Mouse (Mus musculus): Measurements from ENCODE around the gene Rai14. TPM values are rescaled to one million over a fixed set of nuclear protein-coding genes. Genes with fewer than 3 reads are reported as not detected.

Rai14 gene
- polyA plus RNA-seq (2015; fragmentation: Nextera tagmentation; extraction: Ambion mirVana): 8.6 and 10.2 TPM in 2 replicates

DNA sequence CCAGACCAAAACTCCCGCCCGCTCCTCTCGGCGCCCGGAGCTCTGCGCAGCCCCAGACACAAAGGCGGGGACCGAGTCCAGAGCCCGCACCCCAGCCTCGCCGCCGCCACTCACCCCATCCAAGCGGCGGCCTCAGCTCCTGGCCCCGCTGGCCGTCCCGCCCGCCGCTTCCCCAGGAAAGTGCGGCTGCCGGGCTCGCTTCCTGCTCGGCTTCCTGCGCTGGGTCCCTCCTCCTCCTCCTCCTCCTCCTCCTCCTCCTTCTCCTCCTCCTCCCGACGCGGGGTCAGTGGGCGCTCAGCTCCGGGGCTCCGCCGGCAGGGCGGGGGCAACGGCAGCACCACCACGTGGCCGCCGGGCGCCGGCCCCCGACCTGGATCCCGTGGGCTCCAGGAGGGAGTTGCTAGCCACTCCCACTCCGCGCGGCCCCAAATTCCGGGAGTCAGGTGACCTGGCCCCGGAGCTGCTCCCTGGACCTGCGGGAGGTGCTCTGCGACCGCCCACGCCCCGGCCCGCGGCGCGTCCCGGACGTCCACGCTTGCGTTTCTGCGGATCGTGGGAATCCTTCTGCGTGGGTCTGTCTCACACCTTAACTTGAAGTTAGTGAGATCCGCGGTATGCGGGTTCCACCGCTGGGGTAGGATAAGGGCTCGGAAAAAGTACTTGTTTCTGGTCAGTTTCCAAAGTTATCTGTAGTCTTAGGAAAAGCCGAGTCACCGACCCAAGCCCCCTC, at the start of gene Rai14:
Rai14 (minus strand) TSS at position 216 of the 730 bp plus-strand sequence.
- peak within 1 kb of the TSS; percentile 79 for H3K9ac ChIP-seq (ENCODE audit: low read depth, low read length)
- peak within 1 kb of the TSS; percentile 58; the same call in 1 of the 2 replicates for H3K27ac ChIP-seq (ENCODE audit: low read length)
- no peaks in the 10 kb centered on the region for H3K36me3 ChIP-seq (ENCODE audit: control insufficient read depth, insufficient read depth, low read length)
- WGBS: under 1% methylated on average over 51 of the region's 68 CpGs
- H3K4me2 ChIP-seq (ENCODE audit: low read length): peak within 1 kb of the TSS; percentile 98
- peaks cover 2% of the 10 kb centered on the region; the same call in 1 of the 2 replicates for H3K27me3 ChIP-seq (ENCODE audit: control insufficient read depth, insufficient read depth, low read depth, low read length)
- peaks cover 12% of the 10 kb centered on the region for H3K4me1 ChIP-seq (ENCODE audit: control insufficient read depth, insufficient read depth, low read length)
- peak within 1 kb of the TSS; percentile 86 for H3K4me3 ChIP-seq (ENCODE audit: low read depth, low read length)
- ATAC-seq: peak; percentile 79
- no peaks in the 10 kb centered on the region for H3K9me3 ChIP-seq (replicated peaks; ENCODE audit: control insufficient read depth, low read length, poor library complexity, severe bottlenecking)

DNA sequence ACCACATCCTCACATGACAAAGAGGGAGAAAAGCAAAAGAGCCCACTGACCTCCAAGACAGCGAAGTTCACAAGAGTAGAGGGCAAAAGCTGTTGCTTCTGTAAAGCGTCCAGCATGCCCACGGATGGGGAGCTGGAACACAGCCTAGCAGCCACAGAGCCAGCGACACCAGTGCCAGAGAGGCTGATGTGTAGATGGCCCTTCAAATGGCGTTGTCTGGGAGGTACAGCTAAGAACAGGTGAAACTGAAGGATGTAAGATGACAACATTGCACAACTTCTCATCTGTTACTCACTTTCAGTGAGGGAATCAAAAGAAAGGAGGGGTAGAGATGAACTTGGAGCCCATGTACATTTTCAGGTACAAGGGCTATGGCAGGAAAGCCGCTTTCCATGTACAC, 47.0 kb upstream of the Rai14 start:
- Histone ChIP-seq H3K4me1 (ENCODE audit: control insufficient read depth, insufficient read depth, low read length) (no peaks in the 10 kb centered on the region), H3K27ac (ENCODE audit: low read length) (no peak overlapping the region), H3K27me3 (ENCODE audit: control insufficient read depth, insufficient read depth, low read depth, low read length) (no peaks in the 10 kb centered on the region), H3K36me3 (ENCODE audit: control insufficient read depth, insufficient read depth, low read length) (no peaks in the 10 kb centered on the region), H3K4me3 (ENCODE audit: low read depth, low read length) (no peak overlapping the region), H3K4me2 (ENCODE audit: low read length) (no peak overlapping the region), H3K9me3 (replicated peaks; ENCODE audit: control insufficient read depth, low read length, poor library complexity, severe bottlenecking) (no peaks in the 10 kb centered on the region), H3K9ac (ENCODE audit: low read depth, low read length) (no peak overlapping the region)
- ATAC-seq: no peak
- 93% methylated on average over 6 of the region's 6 CpGs for WGBS

DNA sequence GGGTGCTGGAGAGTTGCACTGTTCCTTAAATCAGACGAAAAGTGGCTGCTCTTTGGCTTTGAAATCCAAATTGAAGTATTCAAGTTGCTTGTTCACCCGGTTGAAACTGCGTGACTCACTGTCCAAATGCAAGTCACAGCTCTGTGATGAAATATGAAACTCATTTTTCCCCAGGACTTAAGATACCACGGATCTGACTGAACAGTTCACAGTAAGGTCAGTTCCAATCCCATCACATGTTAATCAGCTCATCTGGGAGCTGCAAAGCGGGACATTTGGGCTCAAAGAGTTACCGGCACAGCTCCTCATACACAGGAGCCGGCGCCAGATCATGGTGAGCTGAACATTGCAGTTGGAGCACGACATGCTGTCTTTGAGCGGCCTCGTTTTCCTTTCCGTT, 45.6 kb upstream of the Rai14 start:
- H3K9ac ChIP-seq (ENCODE audit: low read depth, low read length): no peak overlapping the region
- 85% methylated on average over 12 of the region's 12 CpGs for WGBS
- H3K4me2 ChIP-seq (ENCODE audit: low read length): no peak overlapping the region
- H3K36me3 ChIP-seq (ENCODE audit: control insufficient read depth, insufficient read depth, low read length): no peaks in the 10 kb centered on the region
- H3K4me1 ChIP-seq (ENCODE audit: control insufficient read depth, insufficient read depth, low read length): no peaks in the 10 kb centered on the region
- no peaks in the 10 kb centered on the region for H3K27me3 ChIP-seq (ENCODE audit: control insufficient read depth, insufficient read depth, low read depth, low read length)
- no peak overlapping the region for H3K4me3 ChIP-seq (ENCODE audit: low read depth, low read length)
- H3K27ac ChIP-seq (ENCODE audit: low read length): no peak overlapping the region
- ATAC-seq: no peak
- no peaks in the 10 kb centered on the region for H3K9me3 ChIP-seq (replicated peaks; ENCODE audit: control insufficient read depth, low read length, poor library complexity, severe bottlenecking)

DNA sequence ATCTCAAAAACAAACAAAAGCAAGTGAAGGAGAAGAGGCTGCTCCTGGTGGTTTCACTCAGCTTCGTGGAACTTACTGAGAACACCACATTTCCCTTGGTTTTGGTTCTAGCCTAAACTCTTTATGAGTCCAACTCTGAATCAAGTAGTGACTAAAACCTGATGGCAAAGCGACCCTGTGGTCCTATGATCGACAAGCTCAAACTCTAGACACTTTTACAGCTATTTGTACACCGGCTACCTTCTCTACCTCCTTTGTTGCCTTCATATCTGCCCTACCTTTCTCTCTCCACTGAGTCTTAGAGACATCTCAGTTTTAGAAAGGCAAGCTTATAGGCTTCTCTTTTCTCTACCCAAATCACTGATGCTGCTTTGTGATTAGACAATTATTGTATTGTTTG, 45.0 kb upstream of the Rai14 start:
- Histone ChIP-seq H3K36me3 (ENCODE audit: control insufficient read depth, insufficient read depth, low read length) (no peaks in the 10 kb centered on the region), H3K4me1 (ENCODE audit: control insufficient read depth, insufficient read depth, low read length) (no peaks in the 10 kb centered on the region), H3K27me3 (ENCODE audit: control insufficient read depth, insufficient read depth, low read depth, low read length) (no peaks in the 10 kb centered on the region), H3K9me3 (replicated peaks; ENCODE audit: control insufficient read depth, low read length, poor library complexity, severe bottlenecking) (no peaks in the 10 kb centered on the region), H3K4me2 (ENCODE audit: low read length) (no peak overlapping the region), H3K4me3 (ENCODE audit: low read depth, low read length) (no peak overlapping the region), H3K27ac (ENCODE audit: low read length) (no peak overlapping the region), H3K9ac (ENCODE audit: low read depth, low read length) (no peak overlapping the region)
- no peak for ATAC-seq
- WGBS: 90% methylated on average over 4 of the region's 4 CpGs

DNA sequence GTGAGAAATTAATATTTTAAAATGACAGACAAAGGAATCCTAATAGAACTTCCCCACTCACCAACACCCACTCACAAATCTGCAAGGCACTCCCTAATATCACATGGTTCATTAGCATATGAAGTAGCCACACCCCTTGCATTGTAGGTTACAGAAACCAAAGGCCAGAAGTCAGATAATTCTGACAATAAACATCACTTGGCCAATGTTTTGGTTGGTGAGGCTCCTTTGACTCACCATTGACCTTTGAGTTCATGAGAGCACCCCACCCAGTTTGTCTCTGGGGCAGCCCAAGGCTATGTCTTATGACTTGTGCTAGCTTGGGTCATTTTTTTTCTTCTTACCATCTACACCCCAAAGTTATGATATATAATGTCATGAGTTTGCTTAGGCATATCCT, 44.4 kb upstream of the Rai14 start:
- Histone ChIP-seq H3K36me3 (ENCODE audit: control insufficient read depth, insufficient read depth, low read length) (no peaks in the 10 kb centered on the region), H3K9me3 (replicated peaks; ENCODE audit: control insufficient read depth, low read length, poor library complexity, severe bottlenecking) (no peaks in the 10 kb centered on the region), H3K4me1 (ENCODE audit: control insufficient read depth, insufficient read depth, low read length) (no peaks in the 10 kb centered on the region), H3K27ac (ENCODE audit: low read length) (no peak overlapping the region), H3K9ac (ENCODE audit: low read depth, low read length) (no peak overlapping the region), H3K4me2 (ENCODE audit: low read length) (no peak overlapping the region), H3K27me3 (ENCODE audit: control insufficient read depth, insufficient read depth, low read depth, low read length) (no peaks in the 10 kb centered on the region), H3K4me3 (ENCODE audit: low read depth, low read length) (no peak overlapping the region)
- no peak for ATAC-seq

DNA sequence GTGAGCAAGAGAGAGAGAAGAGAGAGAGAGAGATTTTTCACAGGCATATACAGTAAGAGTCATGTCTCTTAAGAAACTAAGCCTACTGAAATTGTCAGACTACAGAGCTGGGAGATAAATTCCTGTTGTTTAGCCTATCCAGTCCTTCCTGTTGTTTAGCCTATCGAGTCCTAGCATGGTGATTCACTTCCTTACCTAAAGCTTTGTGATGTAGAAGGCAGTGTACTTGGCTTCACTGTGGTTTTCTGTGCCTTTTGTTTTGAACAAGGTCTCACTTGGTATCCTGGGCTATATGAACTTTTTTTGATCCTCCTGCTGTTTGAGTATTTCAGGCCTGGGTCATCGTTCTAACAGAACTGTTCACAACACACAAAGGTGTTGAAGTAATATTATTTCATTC, 36.7 kb upstream of the Rai14 start:
- 86% methylated on average over 2 of the region's 2 CpGs for WGBS
- Histone ChIP-seq H3K9me3 (replicated peaks; ENCODE audit: control insufficient read depth, low read length, poor library complexity, severe bottlenecking) (no peaks in the 10 kb centered on the region), H3K27me3 (ENCODE audit: control insufficient read depth, insufficient read depth, low read depth, low read length) (no peaks in the 10 kb centered on the region)

DNA sequence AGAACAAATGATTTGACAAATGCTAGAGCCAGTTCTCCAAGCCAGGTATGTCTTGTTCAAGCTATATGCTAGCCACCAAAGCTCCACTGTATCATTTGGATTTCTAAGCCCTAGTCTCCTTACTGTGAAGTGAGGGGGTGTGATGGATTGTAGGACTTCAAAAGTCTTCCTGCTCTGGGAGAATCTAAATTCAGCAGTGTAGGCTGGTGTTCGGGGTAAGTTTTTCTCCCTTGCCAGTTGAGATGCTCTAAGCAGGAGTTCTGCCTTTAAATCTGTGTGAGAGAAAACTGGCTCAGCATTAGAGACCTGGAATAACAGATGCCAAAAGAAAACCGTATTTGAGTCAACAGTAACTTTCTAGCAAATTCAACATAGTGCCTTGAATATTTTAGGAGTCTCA, 35.9 kb upstream of the Rai14 start:
- Histone ChIP-seq H3K4me1 (ENCODE audit: control insufficient read depth, insufficient read depth, low read length) (peaks cover 15% of the 10 kb centered on the region), H3K4me2 (ENCODE audit: low read length) (no peak overlapping the region), H3K27me3 (ENCODE audit: control insufficient read depth, insufficient read depth, low read depth, low read length) (no peaks in the 10 kb centered on the region), H3K9me3 (replicated peaks; ENCODE audit: control insufficient read depth, low read length, poor library complexity, severe bottlenecking) (no peaks in the 10 kb centered on the region), H3K9ac (ENCODE audit: low read depth, low read length) (no peak overlapping the region), H3K4me3 (ENCODE audit: low read depth, low read length) (no peak overlapping the region), H3K36me3 (ENCODE audit: control insufficient read depth, insufficient read depth, low read length) (no peaks in the 10 kb centered on the region), H3K27ac (ENCODE audit: low read length) (no peak overlapping the region)
- WGBS: 89% methylated on average over 2 of the region's 2 CpGs
- no peak for ATAC-seq

More for the DNA sequence above, 36.7 kb upstream of the Rai14 start:
- no peak overlapping the region for H3K27ac ChIP-seq (ENCODE audit: low read length)
- no peak overlapping the region for H3K4me2 ChIP-seq (ENCODE audit: low read length)
- no peak overlapping the region for H3K4me3 ChIP-seq (ENCODE audit: low read depth, low read length)
- H3K4me1 ChIP-seq (ENCODE audit: control insufficient read depth, insufficient read depth, low read length): peaks cover 14% of the 10 kb centered on the region
- H3K9ac ChIP-seq (ENCODE audit: low read depth, low read length): no peak overlapping the region
- H3K36me3 ChIP-seq (ENCODE audit: control insufficient read depth, insufficient read depth, low read length): no peaks in the 10 kb centered on the region
- no peak for ATAC-seq

DNA sequence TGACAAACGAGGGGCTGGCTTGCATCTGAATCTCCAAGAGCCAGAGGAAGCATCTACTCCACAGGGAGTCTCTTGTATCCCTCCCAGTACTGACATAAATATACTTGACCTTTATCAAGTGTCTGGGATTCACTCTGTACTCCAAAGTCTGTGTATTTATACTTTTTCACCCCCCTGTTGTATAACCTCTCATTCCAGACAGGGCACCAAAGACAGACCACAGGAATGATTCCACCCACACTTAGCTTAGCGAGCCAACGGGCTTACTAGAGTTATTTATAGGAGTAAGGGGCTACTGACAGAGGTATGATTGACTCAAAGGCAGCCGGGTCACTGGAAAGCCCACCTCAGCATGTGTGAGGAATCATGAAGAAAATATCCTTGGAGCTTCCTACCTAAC, 35.3 kb upstream of the Rai14 start:
- Histone ChIP-seq H3K36me3 (ENCODE audit: control insufficient read depth, insufficient read depth, low read length) (no peaks in the 10 kb centered on the region), H3K4me2 (ENCODE audit: low read length) (no peak overlapping the region), H3K4me3 (ENCODE audit: low read depth, low read length) (no peak overlapping the region), H3K4me1 (ENCODE audit: control insufficient read depth, insufficient read depth, low read length) (peaks cover 15% of the 10 kb centered on the region), H3K9ac (ENCODE audit: low read depth, low read length) (no peak overlapping the region), H3K27me3 (ENCODE audit: control insufficient read depth, insufficient read depth, low read depth, low read length) (no peaks in the 10 kb centered on the region), H3K27ac (ENCODE audit: low read length) (no peak overlapping the region), H3K9me3 (replicated peaks; ENCODE audit: control insufficient read depth, low read length, poor library complexity, severe bottlenecking) (no peaks in the 10 kb centered on the region)
- WGBS: 72% methylated on average over 4 of the region's 4 CpGs
- ATAC-seq: no peak

DNA sequence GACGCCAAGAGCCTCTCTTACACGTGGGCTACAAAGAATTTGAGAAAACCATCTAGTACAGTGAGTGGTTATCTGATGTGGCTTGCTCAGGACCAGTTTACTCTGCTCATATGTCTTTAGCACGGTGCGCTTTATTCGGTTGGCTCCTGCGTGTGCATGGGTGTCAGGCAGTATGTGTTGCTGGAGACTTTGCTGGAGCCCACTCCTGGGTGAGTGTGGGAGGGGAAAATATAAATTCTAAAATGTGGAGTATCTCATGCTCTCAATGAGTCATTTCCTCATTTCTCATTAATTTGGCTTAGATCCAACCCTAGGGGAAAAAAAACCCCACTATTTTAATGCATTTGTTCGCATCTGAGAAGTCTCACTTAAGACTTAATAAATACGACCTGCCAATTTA, 33.2 kb upstream of the Rai14 start:
- H3K9me3 ChIP-seq (replicated peaks; ENCODE audit: control insufficient read depth, low read length, poor library complexity, severe bottlenecking): no peaks in the 10 kb centered on the region
- H3K4me2 ChIP-seq (ENCODE audit: low read length): no peak overlapping the region
- no peak overlapping the region for H3K4me3 ChIP-seq (ENCODE audit: low read depth, low read length)
- H3K27me3 ChIP-seq (ENCODE audit: control insufficient read depth, insufficient read depth, low read depth, low read length): no peaks in the 10 kb centered on the region
- ATAC-seq: peak; percentile 76
- H3K9ac ChIP-seq (ENCODE audit: low read depth, low read length): no peak overlapping the region
- peak overlapping the region; percentile 68 for H3K27ac ChIP-seq (ENCODE audit: low read length)
- WGBS: 37% methylated on average over 8 of the region's 8 CpGs
- H3K4me1 ChIP-seq (ENCODE audit: control insufficient read depth, insufficient read depth, low read length): peaks cover 15% of the 10 kb centered on the region
- H3K36me3 ChIP-seq (ENCODE audit: control insufficient read depth, insufficient read depth, low read length): no peaks in the 10 kb centered on the region

All from midbrain, embryonic 16.5 days (tissue).